Mouse (Mus musculus): ENCODE data around the gene 9030025P20Rik.
"Not testable (repeated sequence)": the region's sequence is repeated elsewhere in the genome, so short reads cannot be mapped to it uniquely, and the experiment has no call there.

DNA sequence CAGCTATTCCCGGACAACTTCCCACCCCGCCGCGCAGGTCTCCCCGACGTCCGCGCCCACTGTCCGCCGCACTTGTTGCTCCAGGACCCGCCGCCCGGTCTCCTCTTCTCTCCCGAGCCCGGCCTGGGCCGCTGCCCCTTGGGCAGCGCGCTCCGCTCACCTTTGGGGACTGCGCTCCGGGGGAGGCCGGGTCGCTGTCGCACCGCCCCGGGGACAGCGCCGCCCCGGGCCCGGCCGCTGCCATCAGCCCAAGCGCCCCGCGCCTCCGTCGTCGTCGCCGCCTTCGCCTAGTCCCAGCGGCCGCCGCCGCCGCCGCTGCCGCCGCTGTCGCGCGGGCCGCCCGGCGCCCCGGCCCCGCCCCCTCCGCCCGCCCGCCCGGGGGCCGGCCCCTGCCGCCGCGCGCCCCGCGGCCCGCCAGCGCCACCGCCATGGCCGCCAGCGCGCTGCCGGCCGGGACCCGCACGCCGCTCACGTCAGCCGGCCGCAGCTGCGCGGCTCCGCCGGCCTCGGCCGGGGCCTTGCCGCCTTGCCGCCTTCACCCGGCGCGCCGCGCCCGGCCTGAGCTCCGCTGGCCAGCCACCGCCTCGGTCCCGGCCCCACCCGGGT lies 17.2 kb upstream of the 9030025P20Rik start, which contains the start of gene Phf10:
- TF ChIP-seq POLR2A, CTCF (IDR thresholded peaks at IDR 0.05; ENCODE audit: insufficient read depth, low read depth, low read length): not testable (repeated sequence)
